Mouse (Mus musculus) kidney, postnatal 0 days (tissue): ENCODE data around the gene Bcl11b. TPM values are rescaled to one million over a fixed set of nuclear protein-coding genes. Genes with fewer than 3 reads are reported as not detected.

Experiments used
- ATAC-seq: fragments of 200-750 bp; cut with Nextera tagmentation; replicated peaks from 2 replicates; pipeline ENCODE4 v1.8.0; 2017; ENCODE audit warnings: low read depth, moderate number of reproducible peaks, moderate TSS enrichment, moderate library complexity; ENCODE audit not compliant: low FRiP score
- DNase-seq: peaks from one replicate; pipeline ENCODE4 v3.0.0-alpha.2; 2016; ENCODE audit warnings: low spot score
- H3K27ac ChIP-seq: fragments of 300-500 bp; sonication (generic); 2 replicates; pipeline ENCODE4 v1.5.1; 2014; ENCODE audit warnings: mild to moderate bottlenecking
- H3K27me3 ChIP-seq: fragments of 300-500 bp; sonication (generic); 2 replicates; pipeline ENCODE4 v1.6.1; 2014; ENCODE audit warnings: low read length, mixed read lengths; ENCODE audit not compliant: insufficient read depth
- H3K36me3 ChIP-seq: fragments of 300-500 bp; sonication (generic); 2 replicates; pipeline ENCODE4 v1.6.1; 2014; ENCODE audit warnings: low read length, mixed read lengths; ENCODE audit not compliant: insufficient read depth
- H3K4me1 ChIP-seq: fragments of 300-500 bp; sonication (generic); replicated peaks from 2 replicates; pipeline ENCODE4 v1.6.1; 2014; ENCODE audit warnings: antibody characterized with exemption, low read length, mixed read lengths; ENCODE audit not compliant: insufficient read depth
- H3K4me2 ChIP-seq: fragments of 300-500 bp; sonication (generic); 2 replicates; pipeline ENCODE4 v1.6.1; 2014; ENCODE audit warnings: mild to moderate bottlenecking, low read length, moderate library complexity, mixed read lengths
- H3K4me3 ChIP-seq: fragments of 300-500 bp; sonication (generic); replicated peaks from 2 replicates; pipeline ENCODE4 v1.5.1; 2014; ENCODE audit warnings: low read depth, low read length
- H3K9ac ChIP-seq: fragments of 300-500 bp; sonication (generic); 2 replicates; pipeline ENCODE4 v1.6.1; 2014; ENCODE audit warnings: low read depth, low read length
- H3K9me3 ChIP-seq: fragments of 300-500 bp; sonication (generic); replicated peaks from 2 replicates; pipeline ENCODE4 v1.6.1; 2016; ENCODE audit warnings: low read length, inconsistent platforms, mixed read lengths
- CTCF ChIP-seq: IDR thresholded peaks from 2 replicates; pipeline ENCODE4 v1.5.1; 2016; ENCODE audit warnings: antibody characterized with exemption, low read depth, mild to moderate bottlenecking, moderate library complexity
- WGBS: fragments of 180-500 bp; shearing (Covaris S2); extraction: QIAGEN DNeasy Blood & Tissue Kit; methylation state at CpG from one replicate; pipeline ENCODE4 v1.1.7; 2014; 5-methylcytosine and 5-hydroxymethylcytosine counted together
- polyA plus RNA-seq: library from polyadenylated mRNA; unstranded; fragments of >200 nt; fragmentation: Nextera tagmentation; extraction: Ambion mirVana; gene quantifications from 2 replicates; pipeline ENCODE4 v1.2.1, GENCODE M21; 2015

Gene Bcl11b
- polyA plus RNA-seq, 1 experiment from 2014 or later = 2.2 TPM

DNA sequence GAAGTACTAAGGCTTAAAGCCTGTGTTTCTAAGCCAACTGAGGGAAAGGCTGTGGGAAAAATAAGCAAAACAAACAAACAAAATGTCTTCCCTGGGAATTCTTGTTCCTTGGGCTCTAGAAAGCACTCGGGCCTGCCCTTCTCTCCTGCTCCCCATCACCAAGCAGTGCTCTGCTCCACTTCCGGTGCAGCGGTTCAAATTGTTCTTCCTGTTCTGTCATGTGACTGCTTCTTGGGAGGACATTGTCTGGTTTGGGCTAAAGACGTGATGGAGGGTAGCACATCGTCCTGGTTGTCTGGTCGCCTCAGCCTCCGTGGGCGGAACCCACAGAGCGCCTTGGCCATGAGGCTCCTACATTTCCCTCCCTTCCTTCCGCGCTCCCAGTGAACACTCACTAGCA is 94.6 kb downstream of the Bcl11b start:
- no peaks in the 10 kb centered on the region for H3K27me3 ChIP-seq
- DNase-seq (no peak), ATAC-seq (no peak)
- H3K4me2 ChIP-seq = no peak overlapping the region
- 81% methylated on average over 11 of the region's 11 CpGs for WGBS
- 0 out of 2 replicates have a peak, but pooled peaks cover 3% of the 10 kb centered on the region for H3K9me3 ChIP-seq
- no peaks in the 10 kb centered on the region for H3K4me1 ChIP-seq
- H3K36me3 ChIP-seq = no peaks in the 10 kb centered on the region
- H3K27ac ChIP-seq = no peak overlapping the region
- no peak overlapping the region for H3K4me3 ChIP-seq
- no peak overlapping the region for H3K9ac ChIP-seq
- TF ChIP-seq CTCF = no peak

DNA sequence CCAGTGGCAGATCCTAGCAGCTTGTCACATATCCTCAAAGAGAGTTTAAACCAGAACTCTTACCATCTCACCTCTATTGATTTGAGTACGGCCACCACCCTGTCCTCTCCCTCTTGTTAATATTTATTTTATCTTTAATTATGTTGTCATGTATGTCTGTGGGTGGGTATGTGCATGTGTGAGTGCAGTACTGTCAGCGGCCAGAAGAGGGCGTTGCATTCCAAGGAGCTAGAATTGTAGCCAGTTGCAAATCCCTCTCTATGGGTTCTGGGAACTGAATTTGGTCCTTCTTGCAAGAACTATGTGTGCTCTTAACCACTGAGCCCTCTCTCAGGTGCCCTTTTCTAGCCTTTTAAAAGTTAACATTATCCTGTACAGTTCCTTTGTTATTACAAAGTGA is 98.1 kb downstream of the Bcl11b start:
- Histone ChIP-seq H3K4me2 (no peak overlapping the region), H3K4me3 (no peak overlapping the region), H3K27me3 (no peaks in the 10 kb centered on the region), H3K4me1 (no peaks in the 10 kb centered on the region), H3K9me3 (0 out of 2 replicates have a peak, but pooled peaks cover 3% of the 10 kb centered on the region), H3K36me3 (no peaks in the 10 kb centered on the region), H3K27ac (no peak overlapping the region), H3K9ac (no peak overlapping the region)
- WGBS = 96% methylated on average over 3 of the region's 3 CpGs
- no peak for DNase-seq
- TF ChIP-seq CTCF = peak; percentile 33
- no peak for ATAC-seq

DNA sequence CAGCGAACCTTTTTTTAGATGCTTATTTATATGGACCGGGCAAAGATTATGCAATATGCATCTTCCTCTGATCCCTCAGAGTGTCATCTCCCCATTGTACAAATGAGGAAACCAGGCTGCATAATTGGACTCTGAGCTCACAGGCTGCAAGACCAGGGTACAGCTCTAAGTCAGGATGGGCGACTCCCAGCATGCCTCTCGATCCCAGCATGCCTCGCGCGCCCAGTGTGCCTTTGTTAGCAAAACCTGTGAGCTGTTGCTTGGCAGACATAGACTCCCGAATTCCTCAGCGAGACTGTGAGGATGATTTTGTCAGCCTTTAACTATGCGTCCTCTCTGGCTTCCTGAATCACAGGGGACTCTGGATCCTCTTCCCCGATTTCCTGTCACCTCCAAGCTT is 98.9 kb downstream of the Bcl11b start:
- no peak for ATAC-seq

DNA sequence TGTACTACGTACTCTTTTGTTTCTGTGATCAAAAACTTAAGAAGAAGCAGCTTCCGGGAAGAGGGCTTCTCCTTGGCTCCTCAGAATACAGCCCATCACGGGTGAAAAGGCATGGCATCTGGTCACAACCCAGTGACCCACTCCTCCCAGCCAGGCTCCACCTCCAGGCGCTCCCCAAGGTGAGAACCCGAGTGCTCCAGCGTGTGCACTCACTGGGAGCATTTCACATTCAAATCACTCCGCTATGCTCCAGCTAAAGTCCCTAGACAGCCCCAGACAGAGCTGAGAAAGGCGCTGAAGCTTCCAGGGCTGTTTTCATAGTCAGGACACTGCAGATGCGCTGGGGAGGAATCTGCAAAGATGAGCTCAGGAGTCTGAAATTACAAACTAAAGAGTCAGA is 99.5 kb downstream of the Bcl11b start:
- no peak for TF ChIP-seq CTCF

More for the DNA sequence above, 98.9 kb downstream of the Bcl11b start:
- no peak overlapping the region for H3K9ac ChIP-seq
- no peaks in the 10 kb centered on the region for H3K27me3 ChIP-seq
- H3K36me3 ChIP-seq = no peaks in the 10 kb centered on the region
- H3K4me1 ChIP-seq = no peaks in the 10 kb centered on the region
- TF ChIP-seq CTCF = no peak
- no peak overlapping the region for H3K4me3 ChIP-seq
- DNase-seq = no peak
- WGBS = 79% methylated on average over 11 of the region's 11 CpGs
- H3K27ac ChIP-seq = no peak overlapping the region
- H3K4me2 ChIP-seq = no peak overlapping the region
- 0 out of 2 replicates have a peak, but pooled peaks cover 3% of the 10 kb centered on the region for H3K9me3 ChIP-seq

DNA sequence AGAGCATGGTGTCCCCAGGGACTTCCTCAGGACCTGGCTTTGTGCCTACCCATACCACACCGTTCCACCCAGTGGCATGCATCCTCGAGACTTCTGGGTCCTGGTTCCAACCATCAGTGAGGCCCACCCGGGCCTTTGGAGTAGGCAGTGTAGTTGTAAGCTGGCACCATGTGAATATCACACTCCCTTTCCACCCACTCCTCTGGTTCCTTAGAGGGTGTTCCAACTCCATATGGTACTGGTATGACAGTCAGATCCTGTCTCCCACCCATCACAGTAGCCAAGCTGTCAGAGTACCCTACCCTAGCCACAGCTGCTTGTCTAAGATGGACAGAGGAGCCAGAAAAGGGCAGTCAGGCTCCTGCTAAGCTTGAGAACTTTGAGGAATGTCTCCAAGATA is 112.0 kb downstream of the Bcl11b start:
- Histone ChIP-seq H3K4me3 (no peak overlapping the region), H3K9ac (no peak overlapping the region), H3K9me3 (no peaks in the 10 kb centered on the region), H3K4me1 (0 out of 2 replicates have a peak, but pooled peaks cover 6% of the 10 kb centered on the region), H3K27me3 (no peaks in the 10 kb centered on the region), H3K36me3 (no peaks in the 10 kb centered on the region), H3K27ac (no peak overlapping the region), H3K4me2 (no peak overlapping the region)
- 90% methylated on average over 3 of the region's 3 CpGs for WGBS
- DNase-seq (no peak), ATAC-seq (no peak)
- no peak for TF ChIP-seq CTCF

More for the DNA sequence above, 99.5 kb downstream of the Bcl11b start:
- H3K4me1 ChIP-seq = no peaks in the 10 kb centered on the region
- no peaks in the 10 kb centered on the region for H3K36me3 ChIP-seq
- WGBS = 31% methylated on average over 9 of the region's 9 CpGs
- H3K9ac ChIP-seq = no peak overlapping the region
- no peaks in the 10 kb centered on the region for H3K27me3 ChIP-seq
- ATAC-seq = no peak
- no peak overlapping the region for H3K4me2 ChIP-seq
- no peak overlapping the region for H3K27ac ChIP-seq
- H3K9me3 ChIP-seq = 0 out of 2 replicates have a peak, but pooled peaks cover 3% of the 10 kb centered on the region
- DNase-seq = peak; percentile 23
- no peak overlapping the region for H3K4me3 ChIP-seq

DNA sequence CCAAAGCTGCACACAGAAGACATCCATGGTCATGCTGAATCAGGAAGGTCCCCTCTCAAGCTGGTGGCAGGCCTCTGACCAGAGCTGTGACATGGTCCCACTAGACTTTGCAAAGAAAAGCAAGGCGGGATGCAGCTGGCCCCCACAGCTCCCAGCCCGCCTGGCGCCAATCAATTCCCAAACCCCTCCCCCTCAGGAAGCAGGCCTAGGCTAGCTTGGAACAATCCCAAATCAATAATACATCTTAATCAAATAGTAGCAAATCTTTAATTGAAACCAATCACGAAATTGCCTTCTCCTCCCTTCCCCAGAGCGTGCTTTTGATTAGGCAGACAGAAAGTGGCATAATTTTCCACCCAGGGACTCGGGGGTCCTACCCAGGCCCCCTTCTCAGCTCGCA is 113.1 kb downstream of the Bcl11b start:
- Histone ChIP-seq H3K4me2 (no peak overlapping the region), H3K4me1 (0 out of 2 replicates have a peak, but pooled peaks cover 6% of the 10 kb centered on the region), H3K27me3 (no peaks in the 10 kb centered on the region), H3K36me3 (no peaks in the 10 kb centered on the region), H3K4me3 (no peak overlapping the region), H3K9ac (no peak overlapping the region), H3K9me3 (no peaks in the 10 kb centered on the region), H3K27ac (no peak overlapping the region)
- TF ChIP-seq CTCF = no peak
- ATAC-seq (no peak), DNase-seq (no peak)
- WGBS = 87% methylated on average over 7 of the region's 7 CpGs

DNA sequence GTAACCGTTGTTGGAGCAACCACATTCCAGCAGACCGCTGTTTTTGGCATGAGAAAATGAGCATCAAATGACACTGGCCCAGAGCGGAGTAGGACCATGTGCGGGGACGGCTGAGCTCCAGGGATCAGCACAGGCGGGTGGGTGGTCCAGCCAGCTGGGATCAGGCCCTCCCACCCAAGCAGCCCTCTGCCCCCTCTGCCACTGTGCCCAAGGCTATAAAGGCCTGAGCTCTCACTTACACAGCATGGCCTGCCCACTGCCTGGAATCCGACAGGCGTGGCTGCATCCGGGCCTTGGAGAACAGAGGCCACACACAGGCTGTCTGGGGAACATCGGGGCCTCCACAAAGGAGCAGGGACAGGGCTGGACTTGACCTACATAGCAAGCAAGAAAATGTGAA is 113.6 kb downstream of the Bcl11b start:
- ATAC-seq (peak; percentile 72), DNase-seq (peak; percentile 32)
- H3K4me3 ChIP-seq = no peak overlapping the region
- no peak overlapping the region for H3K4me2 ChIP-seq
- no peaks in the 10 kb centered on the region for H3K36me3 ChIP-seq
- H3K9me3 ChIP-seq = no peaks in the 10 kb centered on the region
- no peak overlapping the region for H3K27ac ChIP-seq
- H3K9ac ChIP-seq = no peak overlapping the region
- TF ChIP-seq CTCF = no peak
- H3K4me1 ChIP-seq = 0 out of 2 replicates have a peak, but pooled peaks cover 6% of the 10 kb centered on the region
- H3K27me3 ChIP-seq = no peaks in the 10 kb centered on the region
- 27% methylated on average over 10 of the region's 10 CpGs for WGBS
